Mouse (Mus musculus) T-helper 1 cell (primary cell): Measurements from ENCODE around the gene Fbn1.

ENCODE experiments used
- in situ Hi-C: fragments of 300-600 bp; cut with MboI, MseI; formaldehyde crosslinking; loops from one replicate; pipeline ENCODE4 v1.15.1; 2025; ENCODE audit warnings: high pct_unique_total_duplicates

The Fbn1 gene

GRCm38 (mm10) chr2:125507893-125508292, at the start of gene Fbn1:
Gene Fbn1 (minus strand): TSS chr2:125507993.
- in situ Hi-C loops = loop anchor here (5.0 kb wide), 1 partner anchor 86 kb away; no protein-coding TSS in a partner anchor

DNA sequence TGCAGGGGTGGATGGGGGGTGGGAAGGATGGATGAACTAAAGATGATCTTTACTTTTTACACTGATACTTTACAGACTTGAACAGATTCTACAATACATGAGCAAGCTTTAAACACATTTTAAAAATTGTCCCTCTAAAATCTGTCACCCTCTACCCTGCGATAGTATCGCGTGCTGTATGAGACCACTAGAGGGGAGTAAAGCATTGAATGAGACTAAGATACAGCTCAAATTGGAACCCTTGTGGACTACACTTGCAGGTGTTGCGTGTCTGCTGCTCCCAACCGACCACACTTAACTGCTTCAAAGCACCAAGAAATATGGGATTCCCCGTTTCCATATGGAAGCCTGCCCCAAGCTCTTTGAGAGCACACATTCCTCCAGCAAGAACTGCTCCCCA, 48.0 kb upstream of the Fbn1 start:
- in situ Hi-C loops = loop anchor here (5.0 kb wide), 1 partner anchor 256 kb away; no protein-coding TSS in a partner anchor

DNA sequence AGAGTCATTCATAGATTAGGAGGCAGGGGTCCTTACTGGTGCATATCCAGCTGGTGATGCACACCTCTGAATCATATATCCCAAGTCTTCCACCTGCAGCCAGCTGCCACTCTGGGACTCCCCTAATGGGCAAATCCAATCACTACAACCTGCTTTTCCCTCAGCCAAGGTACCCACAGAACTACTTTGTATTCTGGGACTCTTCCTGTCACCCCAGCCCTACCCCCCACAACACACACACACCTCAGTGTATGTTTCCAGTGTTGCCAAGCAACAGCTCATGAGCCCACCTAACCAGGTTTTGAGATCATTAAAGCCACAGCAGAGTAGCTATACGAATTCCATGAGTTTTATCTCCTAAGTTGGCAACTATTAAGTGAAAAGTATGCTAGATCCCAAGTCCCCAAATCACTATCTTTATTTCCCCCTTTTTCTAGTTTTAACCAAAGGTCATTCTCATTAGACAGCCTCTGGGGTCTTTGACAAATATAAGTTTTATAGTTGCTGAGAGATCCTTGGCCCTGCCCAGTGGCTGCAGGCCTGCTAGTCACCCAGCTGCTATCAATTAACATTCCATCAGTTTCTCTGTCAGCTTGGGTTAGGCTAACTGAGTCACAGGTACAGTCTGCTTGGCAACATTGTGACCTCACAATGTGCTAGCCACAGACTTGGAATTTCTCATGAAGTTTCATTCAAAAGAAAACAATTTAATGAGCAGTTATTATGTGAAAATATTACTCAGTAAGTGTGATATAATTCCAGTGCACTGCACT, 41.2 kb upstream of the Fbn1 start:
- in situ Hi-C loops = no loop called here

- in situ Hi-C loops = no loop called here
Measured at GRCm38 (mm10) chr2:125544986-125545385, 37.2 kb upstream of the Fbn1 start.

DNA sequence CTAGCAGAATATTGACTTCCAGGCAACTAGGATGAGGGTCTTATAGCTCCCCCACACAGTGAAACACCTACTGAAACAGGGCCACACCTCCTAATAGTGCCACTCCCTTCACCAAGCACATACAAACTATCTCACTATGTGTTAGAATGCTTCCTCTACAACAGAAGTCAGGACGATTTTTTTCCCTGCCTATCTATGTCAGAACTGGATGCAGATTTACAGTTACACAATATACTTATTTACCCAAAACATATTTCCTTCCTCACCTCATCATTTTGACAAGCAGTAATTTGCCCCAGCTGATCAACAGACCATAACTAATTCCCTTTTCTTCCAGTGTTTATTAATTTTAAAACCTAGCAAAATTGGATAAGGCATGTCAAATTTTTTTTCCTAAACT, 35.9 kb upstream of the Fbn1 start:
- in situ Hi-C loops = no loop called here

GRCm38 (mm10) chr2:125541451-125541850, 33.7 kb upstream of the Fbn1 start:
- in situ Hi-C loops = no loop called here

- in situ Hi-C loops = no loop called here
Measured at GRCm38 (mm10) chr2:125540579-125540978, 32.8 kb upstream of the Fbn1 start.

DNA sequence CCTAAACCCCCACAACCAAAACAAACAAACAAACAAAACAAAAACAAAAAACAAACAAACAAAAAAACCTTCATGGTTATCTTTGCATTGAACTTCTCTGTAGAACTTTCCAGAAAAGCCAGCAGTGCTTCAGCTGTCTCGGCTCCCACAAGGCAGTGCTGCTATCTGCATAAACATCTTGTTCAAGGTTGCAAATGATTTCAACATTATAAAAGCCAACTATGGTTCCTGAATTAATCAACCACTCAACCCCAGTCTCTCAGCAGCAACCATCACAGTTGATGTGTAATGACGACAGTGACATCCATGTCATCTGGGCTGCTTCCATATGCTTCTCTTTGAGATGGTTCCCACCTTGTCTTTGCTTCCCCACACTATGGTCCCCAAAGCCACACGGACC, 31.8 kb upstream of the Fbn1 start:
- in situ Hi-C loops = no loop called here

DNA sequence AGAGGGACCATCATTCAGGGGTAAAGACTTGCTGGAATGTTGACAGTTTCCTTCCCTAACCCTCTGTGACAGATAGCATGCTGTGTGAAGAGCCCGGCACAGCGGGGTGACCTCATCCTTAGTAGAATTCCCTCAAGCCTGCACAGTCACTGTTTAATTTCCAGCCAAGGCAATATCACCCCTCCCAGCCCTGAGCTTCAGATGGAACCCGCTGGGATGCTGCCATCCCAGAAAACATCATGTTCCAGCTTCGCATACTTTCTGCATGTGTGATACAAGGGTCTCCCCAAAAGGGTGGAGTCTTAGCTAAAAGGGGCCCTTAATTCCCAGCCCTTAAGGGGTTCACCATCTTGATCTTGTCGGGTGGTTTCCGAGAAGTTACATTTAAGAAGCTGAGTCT, 22.9 kb upstream of the Fbn1 start:
- in situ Hi-C loops = no loop called here

DNA sequence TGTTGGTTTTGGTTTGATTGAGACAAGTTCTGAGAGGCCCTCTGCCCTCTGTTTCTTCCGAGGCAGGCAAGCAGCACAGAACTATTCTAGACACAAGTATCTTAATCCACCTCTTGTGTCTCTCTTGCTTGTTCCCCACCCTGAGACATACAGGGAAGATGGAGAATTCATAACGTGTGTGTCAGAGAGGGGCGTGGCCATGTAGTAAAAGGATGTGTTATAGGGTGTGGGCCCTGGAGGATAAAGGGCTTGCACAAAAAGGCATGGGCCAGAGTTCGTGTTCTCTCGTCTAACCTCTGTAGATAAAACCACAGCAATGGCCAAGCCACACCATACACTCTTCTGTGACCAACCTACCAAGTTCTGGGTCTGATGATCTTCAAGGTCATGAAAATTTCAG, 18.8 kb upstream of the Fbn1 start:
- in situ Hi-C loops = no loop called here

- in situ Hi-C loops = no loop called here
Measured at GRCm38 (mm10) chr2:125525484-125525883, 17.7 kb upstream of the Fbn1 start.

DNA sequence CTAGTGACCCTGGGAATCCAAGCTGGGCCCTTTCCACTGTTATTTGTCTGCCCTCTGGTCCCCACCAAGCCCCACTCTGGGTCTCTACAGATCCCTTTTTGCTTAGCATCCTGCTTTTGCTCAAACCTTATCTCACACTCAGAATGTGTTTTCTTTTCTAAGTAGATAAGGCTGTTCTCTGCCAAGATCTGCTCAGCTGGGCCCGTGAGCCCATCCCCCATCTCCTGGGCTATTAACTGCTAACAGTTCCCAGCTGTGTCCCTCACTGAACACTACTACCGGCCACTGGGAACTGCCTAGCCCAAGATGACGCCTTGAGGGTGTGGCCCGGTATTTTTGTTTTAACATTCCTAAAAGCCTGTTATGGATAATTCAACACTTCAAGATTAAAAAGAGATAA, 8.8 kb upstream of the Fbn1 start:
- in situ Hi-C loops = no loop called here

DNA sequence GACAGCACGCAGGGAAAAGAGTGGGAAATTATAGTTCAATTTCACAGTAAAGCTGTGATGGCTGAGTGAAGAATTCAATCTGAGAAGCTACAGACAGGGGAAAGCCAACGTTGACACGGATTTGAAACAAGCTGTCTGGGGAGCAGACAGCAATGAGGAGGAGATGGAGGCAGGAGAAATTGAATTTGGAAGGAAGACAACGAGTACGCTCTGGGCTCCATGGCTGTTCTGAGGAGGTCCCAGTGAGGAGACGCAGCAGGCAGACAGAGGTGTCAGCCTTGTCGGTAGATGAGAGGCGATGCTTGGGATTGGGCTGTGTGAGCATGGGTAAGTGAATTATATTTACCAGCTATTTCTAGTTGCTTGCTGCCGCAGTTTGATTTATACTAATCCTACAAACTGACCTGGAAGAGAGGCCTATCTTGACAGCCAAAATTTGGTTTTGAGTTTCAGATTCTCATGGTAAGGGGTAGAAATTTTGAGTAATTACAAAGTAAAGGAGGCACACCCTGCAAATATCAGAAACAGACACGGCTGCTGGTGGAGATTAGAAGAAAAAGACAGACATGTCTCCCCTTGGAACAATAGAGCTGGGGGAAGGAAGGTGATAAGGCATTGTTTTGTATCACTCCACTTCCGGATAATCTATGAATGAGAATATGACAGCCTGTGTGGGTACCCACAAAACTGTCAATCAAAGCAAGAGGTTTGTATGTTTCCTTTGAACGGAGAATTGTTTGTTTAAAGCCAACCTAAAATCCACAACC, 7.7 kb upstream of the Fbn1 start:
- in situ Hi-C loops = no loop called here

GRCm38 (mm10) chr2:125514391-125514790, 6.6 kb upstream of the Fbn1 start:
- in situ Hi-C loops = no loop called here

- in situ Hi-C loops = no loop called here
Measured at GRCm38 (mm10) chr2:125512544-125512943, 4.8 kb upstream of the Fbn1 start.

DNA sequence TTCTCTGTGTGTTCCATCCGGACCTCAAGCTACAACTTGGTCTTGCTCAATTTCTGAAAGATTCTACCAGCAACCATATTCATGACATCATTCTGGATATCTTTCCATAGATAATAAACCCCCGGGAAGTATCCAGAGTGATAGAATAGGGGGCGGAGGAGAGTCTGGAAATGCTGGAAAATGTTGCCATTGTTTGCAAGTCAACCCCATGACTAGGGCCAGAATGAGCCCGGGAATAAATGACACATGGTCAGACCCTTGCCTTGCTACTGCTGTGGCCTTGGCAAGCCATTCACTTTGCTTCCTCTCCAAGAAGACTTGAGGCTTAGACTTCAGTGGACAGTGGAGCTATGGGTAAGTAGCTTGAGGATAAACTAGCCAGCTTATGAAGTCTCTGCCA, 4.1 kb upstream of the Fbn1 start:
- in situ Hi-C loops = no loop called here

GRCm38 (mm10) chr2:125510752-125511151, 3.0 kb upstream of the Fbn1 start:
- in situ Hi-C loops = no loop called here

GRCm38 (mm10) chr2:125508381-125508780, 588 bp upstream of the Fbn1 start:
- in situ Hi-C loops = loop anchor here (5.0 kb wide), 1 partner anchor 86 kb away; no protein-coding TSS in a partner anchor

DNA sequence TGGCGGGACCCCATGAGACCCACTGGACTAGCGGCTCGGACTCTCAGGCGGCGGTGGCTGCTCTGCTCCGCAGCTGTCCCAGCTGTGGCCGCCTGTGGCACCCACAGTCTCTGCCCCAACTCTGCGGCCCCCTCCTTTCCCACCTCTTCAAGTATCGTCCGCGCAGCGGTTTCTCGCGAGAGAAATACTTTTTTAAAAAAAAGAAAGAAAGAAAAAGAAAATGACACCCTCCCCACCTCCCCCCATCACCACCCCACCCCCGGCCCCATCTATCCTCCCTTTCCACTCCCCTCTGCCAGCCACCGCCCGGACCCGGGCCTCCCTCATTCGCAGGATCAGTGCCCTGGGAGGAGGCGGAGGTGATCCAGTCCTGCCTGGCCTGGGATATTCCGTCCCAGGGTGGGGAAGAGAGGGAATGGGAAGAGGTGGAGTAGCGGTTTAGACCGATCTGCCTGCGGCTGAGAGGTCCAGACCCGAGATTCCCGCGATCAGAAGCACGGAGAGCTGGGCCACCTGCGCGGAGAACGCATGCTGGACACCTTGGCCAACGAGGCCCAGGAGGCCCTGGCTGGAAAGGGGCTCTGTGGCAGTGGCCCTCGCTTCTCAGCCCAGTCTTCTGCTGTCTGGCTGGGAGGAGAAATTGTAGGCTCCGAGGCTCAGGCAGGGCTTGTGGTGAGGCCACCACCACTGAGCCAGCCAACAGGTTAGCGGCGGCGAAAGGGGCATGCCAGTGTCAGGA, 1.3 kb downstream of the Fbn1 start:
- in situ Hi-C loops = loop anchor here (5.0 kb wide), 1 partner anchor 84 kb away; no protein-coding TSS in a partner anchor

GRCm38 (mm10) chr2:125505746-125506315, 2.0 kb downstream of the Fbn1 start:
- in situ Hi-C loops = loop anchor here (5.0 kb wide), 1 partner anchor 84 kb away; no protein-coding TSS in a partner anchor

GRCm38 (mm10) chr2:125505006-125505745, 2.6 kb downstream of the Fbn1 start, which contains the start of gene Gm9913:
Gene Gm9913 (plus strand): TSS chr2:125505089.
- in situ Hi-C loops = loop anchor here (5.0 kb wide), 1 partner anchor 83 kb away; no protein-coding TSS in a partner anchor
